Mouse (Mus musculus) spleen, postnatal 36 days (tissue): ENCODE data around the gene Gm10644.

Experiments used
- DNase-seq, 2 experiments: peaks; one replicate each; pipeline ENCODE4 v3.0.0; 2022; ENCODE audit warnings: low spot score in 2 of 2, mixed read lengths in 1 of 2

Gm10644 gene

DNA sequence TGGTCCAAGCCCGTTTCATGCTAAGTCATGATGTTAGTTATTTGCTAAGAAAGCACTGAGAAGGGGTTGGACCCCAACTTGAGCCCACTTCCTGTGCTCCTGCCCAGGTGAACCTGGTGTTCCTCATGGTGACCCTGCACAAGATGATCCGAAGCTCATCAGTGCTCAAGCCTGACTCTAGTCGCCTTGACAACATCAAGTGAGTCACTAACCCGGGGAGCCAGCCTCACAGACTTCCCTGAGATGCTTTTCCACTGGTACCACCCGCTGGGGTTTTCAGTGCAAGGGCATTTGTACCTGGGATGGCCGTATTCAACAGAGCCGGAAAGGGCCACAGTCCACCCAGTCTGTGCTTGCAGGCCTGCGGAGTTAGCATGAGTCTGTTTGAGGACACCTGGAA, 19.6 kb downstream of the Gm10644 start:
- DNase-seq: no peak

DNA sequence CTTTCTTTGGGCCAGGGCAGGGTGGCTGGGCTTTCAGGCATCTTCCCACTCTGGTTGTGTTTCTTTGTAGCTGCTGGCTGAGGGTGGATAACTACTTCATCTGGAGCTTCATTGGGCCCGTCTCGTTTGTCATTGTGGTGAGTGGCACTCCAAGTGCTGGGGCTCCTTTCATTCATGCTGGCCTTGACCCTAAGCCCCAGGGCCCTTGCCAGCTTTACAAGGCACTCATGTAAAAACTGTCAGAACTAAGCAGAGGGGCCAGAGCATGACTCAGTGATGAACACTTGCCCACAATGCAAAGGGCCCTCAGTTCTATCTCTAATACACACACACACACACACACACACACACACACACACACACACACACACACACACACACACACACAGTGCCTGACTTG, 20.0 kb downstream of the Gm10644 start:
- no peak for DNase-seq

DNA sequence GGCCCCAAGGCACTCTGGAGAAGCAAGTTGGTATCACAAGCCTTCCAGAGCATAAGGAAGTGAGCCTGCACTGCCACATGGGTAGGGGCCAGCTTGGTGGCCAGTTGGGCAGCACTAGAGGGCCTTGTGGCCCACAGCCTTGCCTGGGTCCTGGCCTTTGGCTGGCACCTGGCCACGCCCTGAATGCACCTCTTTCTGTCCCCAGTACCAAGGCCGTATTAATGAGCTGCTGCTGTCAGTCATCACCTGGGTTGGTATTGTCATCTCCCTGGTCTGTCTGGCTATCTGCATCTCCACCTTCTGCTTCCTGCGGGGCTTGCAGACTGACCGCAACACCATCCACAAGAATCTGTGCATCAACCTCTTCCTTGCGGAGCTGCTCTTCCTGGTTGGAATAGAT, 20.8 kb downstream of the Gm10644 start:
- DNase-seq: no peak

DNA sequence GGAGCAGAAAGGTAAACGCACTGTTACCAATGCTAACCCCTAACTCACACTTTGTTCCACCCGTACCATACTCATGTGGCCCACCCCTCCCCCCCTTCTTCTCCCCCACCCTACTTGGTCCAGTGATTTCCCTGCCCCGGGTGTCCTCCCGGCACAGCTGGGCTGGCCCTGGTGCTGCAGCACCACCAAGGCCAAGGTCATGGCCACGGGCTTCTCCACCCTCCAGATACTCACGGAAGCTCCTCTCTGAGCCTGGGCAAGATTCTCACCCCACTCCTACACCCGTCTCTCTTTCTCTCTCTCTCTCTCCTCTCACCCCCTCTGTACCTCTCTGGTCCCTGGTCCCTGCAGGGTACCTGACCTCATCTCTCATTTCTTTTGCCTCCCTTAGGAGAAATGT, 28.7 kb downstream of the Gm10644 start:
- DNase-seq: no peak

DNA sequence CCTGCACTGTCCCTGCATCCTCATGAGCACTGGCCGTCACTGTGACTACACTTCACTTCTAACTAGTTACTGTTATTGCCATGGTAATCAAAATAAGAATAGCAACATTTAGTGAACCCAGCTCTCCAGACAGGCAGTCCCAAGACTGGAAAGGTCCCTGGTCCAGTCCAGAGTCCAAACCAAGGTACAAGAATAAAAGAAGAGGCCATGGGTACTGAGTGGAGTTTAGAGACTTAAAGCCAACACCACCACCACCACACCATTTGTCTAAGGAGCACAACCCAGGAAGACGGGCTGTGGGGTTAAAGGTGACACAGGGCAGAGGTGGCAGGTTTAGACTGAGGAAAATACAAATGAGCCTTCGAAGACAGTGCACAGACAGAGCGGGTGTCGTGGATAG, 30.4 kb downstream of the Gm10644 start:
- no peak for DNase-seq

DNA sequence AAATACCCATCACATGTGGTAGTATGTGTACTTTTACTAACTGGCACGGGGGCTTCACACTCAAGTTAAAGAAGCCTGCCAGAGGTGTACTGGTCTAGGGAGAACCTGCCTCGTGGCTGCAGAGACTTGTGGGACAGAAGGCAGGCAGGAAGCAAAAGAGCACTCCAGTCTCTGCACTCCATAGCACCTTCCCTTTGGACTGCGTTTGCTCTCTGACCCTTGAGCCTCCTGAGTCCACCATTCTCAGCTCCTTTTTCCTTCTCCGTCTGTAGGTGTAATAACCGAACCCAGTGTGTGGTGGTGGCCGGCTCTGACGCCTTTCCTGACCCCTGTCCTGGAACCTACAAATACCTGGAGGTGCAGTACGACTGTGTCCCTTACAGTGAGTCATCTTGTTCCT, 32.3 kb downstream of the Gm10644 start:
- no peak for DNase-seq

DNA sequence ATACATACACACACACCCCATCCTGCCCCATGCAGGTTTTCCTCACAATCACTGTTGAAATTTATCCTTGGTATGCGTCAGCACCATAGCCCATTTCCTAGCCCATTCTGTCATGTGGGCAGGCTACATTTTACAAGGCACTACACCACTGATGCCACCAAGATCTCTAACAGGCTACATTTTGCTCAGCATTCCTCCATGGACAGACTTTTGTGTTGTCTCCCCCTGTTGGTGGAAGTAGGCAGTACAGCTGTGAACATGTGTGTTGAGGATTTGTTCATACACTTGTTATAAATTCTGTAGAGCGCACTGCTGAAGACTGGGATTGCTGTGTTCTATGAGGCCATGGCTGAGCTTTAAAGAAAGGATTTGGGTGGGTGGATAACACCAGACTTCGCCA, 33.4 kb downstream of the Gm10644 start:
- peak; percentile 46 to 56 for DNase-seq

DNA sequence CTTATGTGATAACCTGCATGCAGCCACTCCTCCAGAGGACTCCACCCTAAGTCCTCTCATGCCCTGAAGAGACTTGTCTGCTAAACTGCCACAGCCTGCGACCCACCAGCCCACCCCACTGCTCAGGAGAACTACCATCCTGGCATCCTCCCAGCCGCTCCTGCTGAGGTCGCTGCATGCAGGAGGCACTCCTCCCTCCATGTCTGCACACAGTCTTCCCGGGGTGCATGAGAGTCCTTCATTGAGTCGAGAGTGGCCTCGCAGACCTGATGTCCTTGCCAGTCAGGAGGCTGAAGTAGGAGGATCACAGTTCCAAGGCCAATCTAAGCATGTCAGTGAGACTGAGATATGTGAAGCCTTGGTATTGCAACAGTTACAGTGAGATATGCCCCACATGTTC, 37.4 kb downstream of the Gm10644 start:
- DNase-seq: no peak

DNA sequence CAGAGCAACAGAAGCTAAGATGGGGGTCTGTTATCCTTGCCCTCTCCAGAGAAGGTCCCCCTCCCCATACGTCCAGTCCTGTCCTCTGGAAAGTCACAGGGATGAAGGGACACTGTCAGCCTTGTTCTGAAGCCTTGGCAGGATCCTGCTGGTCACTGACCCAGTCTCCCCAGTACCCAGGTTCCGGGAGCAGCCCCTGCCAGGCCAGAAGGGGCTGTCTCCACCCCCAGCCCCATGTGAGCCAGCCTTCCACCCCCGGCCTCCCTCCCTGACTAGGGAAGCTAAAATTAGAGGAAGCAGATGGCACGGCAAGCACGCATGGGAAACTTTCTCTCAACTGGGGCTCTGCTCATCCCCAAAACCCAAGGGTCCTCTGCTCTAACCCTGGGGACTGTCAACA, 39.0 kb downstream of the Gm10644 start:
- no peak for DNase-seq

DNA sequence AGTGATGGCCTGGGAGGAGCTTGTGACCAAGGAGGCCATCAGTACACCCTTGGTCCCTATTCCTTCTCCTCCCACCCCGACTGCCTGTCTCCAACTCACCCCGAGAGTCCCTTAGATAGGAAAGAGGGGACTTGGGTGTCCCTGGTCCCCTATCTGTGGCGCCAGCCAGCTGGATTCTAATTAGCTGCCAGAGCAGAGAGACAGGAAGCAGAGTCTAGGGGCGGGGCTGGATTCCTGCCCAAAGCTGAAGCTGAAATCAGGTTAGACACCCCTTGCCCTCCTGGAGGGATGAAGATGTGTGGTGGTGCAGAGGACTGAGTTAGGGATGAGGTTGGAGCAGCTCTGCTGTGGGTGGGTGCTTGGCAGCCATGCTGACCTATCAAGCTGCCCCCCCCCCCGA, 40.1 kb downstream of the Gm10644 start:
- no peak for DNase-seq

DNA sequence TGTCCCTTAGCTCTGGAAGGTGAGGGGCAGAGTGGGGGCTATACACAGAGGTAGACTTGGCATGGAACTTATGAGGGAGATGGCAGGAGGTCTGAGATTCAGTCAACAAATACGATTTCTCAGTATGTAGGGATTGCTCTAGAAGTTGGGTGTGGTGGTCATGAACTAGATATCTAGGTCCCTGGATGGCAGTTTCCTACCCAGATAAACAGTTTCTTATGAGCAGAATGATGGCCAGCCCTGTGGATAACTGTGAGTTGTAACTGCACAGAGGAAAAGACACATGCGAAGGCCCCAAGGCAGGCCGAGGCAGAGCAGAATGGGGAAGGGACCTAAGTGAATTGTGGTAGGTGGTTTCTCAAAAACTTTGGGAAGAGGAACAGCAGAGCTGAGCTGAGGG, 40.8 kb downstream of the Gm10644 start:
- no peak for DNase-seq

DNA sequence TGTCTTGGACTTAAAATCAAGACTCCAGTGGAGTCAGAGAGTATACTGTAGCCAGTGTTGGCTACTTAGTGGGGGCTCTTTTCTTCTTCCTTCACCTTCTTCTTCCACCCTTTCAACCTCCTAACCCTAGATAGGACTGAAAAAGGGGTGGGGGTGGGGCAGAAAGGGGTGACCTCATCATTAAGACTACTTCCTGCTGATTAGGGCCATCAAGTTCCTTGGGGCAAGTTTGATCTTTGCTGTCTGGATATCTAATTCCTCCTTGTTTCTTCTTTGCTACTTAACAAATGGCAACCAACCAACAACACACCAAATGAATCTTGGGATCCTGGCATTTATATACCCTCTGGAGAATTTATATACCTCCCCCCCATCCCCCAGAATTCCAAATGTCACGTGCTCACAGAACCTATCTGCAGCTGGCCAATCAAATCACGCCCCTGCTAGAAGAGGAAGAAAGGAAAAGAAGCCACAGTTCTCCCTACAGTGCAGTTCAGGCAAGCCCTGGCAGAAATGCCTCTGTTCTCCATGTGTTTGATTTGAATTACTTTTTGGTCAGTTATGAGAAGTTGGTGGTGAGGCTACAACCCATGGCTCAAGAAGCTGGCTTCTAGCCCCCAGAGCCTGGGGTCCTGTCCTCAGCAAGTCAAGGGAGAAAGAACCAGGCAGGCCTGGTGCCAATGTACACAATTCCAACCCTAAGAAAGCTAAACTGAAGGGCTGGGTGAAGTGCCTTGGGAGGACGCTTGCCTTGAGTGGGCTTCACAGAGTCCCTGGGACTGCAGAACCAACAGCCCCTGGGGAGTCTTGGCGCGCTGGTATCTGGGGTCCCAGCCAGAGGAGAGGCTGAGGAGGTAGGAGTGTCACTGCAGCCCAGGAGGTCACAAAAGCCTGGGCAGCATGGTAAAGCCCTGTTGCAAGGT, 42.9 kb downstream of the Gm10644 start:
- no peak for DNase-seq

DNA sequence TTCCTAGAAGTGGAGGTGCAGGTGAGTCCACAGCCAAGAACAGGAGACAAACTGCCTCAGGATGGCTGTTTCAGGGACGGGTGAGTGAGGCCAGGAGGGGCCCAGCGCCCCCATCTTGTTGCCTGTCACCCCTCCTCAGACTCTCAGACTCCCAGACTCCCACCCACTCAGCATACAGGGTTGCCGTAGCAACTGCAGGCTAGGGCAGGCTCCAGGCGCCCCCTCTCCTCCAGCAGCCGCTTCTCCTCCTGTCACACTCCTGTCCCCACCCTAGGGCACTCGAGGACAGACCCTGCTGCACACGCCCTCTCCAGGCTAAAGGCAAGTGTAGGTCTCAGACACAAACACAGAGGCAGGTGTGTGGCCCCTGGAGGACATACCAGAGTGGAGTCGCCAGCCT, 45.7 kb downstream of the Gm10644 start:
- DNase-seq: no peak

DNA sequence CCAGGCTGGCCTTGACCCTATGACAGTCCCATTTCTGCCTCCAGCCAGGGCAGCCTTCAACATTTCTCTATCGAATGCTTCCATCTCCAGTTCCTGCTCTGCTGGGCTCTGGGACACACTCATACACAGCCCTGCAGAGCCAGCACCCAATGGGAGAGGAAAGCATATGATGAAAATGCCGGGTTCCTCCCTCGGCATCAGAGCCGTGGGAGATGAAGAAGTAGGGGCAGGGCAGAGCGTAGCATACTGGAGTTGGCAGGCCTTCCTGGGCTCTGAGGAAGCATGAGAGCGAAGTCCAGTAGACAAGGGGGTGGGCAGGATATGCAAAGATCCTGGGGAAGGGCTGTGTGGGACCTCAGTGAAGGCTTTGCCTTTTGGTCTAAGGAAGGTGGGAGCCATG, 46.4 kb downstream of the Gm10644 start:
- DNase-seq: no peak

DNA sequence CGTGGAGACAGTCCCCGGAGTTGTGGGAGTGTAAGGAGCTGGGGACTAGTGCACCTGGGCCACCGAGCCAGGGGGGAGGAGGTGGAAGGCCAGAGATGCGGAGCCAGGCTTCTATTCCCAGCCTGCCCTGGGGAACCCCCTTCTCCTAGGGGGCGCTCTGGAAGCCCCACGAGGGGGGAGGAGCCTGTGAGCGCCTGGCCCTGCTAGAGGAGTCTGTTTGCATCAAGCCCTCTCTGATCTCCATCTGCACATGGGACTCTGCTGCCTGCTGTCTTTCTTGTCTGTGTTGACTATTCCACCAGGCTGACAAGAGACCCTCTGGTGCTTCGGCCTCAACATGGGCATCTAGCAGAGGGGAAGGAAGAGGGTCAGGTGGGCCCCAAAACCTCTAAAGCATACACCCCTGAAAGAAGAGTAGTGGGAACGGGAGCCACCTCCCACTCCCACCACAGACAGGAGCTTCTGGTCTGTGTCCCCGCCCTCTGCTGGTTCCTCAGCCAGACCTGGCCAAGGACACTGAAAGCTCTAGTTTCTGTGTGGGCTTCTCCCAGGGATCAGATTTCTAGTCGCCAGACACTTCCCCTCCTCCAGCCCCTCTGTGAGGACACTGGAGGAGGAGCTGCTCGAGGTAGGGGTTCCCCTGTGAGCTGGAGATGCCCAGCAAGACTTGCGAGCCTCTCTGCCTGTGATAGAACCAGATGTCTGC, 51.9 kb downstream of the Gm10644 start:
- DNase-seq: peak in 1 of 2 experiments; percentile 22

DNA sequence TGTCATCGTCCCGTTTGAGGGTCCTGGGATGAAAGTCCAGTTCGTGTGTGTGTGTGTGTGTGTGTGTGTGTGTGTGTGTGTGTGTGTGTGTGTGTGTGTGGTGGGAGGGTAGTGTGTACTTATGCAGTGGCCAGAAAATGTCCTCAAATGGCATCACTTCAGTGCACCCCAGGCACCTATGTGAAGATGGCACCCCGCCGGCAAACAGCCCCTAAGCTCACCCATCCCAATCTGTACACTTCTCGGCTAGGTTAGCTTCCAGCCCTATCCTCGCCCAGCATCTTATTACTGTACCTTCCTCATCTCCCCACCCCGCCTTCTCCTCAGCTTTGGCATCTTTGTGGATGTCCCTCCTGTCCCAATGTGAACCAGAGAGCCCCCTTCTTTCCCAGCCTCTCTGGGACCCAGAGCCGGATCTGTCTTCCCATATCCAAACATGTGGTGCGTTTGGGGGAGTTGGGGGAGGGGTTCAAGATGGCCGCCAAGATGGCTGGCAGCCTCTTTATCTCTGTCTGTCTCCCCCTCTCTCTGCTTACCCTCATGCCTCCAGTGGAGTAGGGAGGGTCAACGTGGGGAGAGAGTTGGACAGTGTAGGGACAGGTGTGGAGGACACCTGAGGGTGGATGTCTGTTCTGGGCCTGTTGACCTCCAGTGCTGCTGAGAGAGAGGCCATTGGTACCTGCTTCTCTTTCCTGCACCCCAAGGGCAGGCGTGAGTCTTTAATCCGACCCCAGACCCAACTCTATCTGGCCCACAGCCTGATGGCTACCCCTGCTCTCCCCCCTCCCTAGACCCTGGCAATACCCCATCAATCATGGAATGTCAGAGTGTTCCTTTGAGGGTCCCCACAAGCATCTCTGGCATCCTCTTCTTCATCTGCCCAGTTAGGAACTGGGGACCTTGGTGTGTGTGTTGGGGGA, 53.2 kb downstream of the Gm10644 start:
- DNase-seq: no peak

DNA sequence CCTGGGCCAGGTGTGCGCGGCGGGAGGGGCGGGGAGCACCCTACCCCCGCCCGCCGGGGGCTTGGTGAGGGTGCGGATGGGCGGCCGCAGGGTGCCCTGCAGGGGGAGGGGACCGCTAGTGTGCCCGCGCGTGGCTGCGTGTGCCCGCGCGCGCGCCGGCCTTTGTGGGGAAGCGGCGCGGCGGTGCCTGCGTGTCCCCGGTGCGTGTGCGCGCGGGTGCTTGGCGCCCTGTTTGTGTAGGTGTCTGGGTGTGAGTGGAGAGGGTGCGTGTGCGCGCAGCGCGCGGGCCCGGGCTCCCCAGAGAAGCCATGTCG, 54.1 kb downstream of the Gm10644 start:
- DNase-seq: no peak

DNA sequence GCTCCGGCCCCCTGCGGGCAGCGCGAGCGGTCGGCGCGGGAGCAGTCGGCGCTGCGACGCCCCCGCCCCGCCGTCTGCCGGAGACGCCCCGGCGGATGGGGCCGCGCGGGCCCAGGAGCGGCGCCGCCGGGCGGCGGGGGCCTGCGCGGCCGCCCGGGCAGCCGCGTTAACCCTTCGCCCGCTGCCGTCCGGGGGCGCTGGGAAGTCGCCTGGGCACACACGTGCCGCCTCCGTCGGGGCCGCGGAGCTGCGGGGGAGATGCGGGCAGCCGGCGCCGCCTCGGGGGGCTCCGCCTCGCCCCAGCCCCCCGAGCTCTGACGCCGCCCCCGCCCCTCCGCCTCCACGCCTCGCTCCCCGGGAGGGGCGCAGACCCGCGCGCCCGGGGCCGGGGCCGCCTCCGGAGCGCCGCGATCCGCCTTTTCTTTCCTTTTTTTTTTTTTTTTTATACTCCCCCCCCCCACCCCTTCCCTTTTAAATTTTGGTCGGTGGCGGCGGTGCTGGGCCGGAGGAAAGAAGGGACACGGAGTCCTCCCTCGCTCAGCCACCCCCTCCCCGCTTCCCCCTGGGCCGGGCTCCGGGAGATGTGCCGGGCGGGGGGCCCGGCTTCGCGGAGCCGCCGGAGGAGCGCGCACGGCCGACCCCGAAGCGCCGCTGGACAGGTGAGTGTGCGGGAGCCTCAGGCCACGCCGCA, 54.6 kb downstream of the Gm10644 start:
- DNase-seq: no peak

DNA sequence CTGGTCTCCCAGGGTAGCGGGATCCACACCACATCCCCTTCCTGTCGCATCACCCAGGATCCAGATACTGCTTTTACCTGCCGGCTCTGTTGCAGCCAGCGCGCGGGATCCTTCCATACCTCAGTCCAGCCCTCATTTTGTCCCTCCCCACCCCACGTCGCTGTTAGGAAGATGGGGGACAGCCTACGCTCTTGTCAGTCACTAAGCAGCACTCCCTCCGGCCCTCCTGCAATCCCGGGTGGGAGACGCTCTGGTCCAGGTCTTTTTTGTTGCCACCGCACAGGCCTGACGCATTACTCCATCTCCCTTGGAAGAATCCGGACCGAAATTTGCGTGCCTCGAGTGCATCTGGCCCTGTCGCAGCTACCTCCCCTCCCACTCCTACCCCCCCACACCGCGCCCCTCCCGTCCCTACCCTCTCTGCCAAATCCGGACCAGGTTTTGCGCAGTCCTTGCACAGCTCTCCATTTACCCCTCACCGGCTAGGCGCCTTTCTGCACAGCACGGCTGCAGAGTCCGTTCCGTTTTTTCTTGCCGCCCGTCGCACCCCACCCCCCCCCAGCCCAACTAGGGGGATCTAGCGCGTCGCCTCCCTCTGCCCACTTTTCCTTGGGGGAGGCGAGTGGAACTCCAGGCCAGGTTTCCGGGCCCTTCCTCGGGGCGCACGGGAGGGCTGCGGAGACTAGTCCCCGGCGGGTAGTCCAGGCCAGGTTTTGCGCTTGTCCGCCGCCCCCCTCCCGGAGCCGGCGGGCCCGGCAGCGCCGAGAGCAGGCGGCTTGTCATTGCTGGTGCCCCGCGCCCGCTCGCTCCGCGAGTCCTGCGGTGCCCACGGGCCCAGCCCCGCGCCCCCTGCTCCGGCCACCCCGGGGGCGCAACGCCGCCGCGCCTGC, 55.4 kb downstream of the Gm10644 start, which contains the start of gene Adgrl1:
Gene Adgrl1 (plus strand): TSS at position 743 of the 890 bp plus-strand sequence.
- DNase-seq: peak; percentile 66 to 73

DNA sequence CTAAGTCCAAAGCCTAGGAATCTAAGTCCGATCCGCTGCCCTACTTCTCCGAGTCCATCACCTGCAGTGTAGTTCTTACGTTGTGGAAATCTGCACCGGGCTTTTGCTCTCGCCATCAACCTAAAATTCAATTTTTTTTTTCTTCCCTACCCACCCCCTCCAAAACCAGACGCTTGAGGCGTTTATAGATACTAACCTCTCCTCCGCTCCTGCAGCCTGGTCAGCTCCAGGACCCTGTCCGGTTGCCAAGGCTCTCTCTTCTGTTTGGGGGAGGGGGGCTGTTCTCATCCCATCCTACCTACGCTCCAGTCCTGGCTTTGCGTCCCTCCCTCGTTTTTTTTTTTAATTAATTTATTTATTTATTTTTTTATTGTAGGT, 56.0 kb downstream of the Gm10644 start:
- DNase-seq: no peak

DNA sequence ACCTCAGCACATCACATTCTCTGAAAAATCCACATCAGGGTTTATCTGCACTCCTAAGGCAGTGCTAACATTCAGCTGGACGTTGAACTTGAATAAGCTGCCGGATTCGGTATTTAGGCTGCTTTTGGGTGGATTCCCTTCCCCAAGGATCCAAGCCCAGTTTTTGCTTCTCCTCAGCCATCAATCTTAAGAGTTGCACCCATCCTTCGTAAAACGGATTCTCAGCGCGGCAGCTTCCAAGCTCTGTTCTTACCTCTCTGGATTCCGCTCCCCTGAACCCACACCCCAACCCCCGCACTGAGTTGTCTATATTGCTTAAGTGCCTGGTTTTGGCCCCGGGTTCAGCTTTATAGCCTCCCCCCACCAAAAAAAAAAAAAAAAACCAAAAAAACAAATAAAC, 56.5 kb downstream of the Gm10644 start:
- no peak for DNase-seq
